Mouse (Mus musculus) kidney, postnatal 10 days (tissue): ENCODE measurements at regions not wholly inside any gene's neighbourhood (a gene's known extent, or its start where the extent isn't known, plus 50 kb on each side); places are given as distances from the start of the nearest gene placed in this dataset.
A peak's percentile ranks its signal among the peaks of the same experiment; 100 is the strongest.

Experiments
- DNase-seq: peaks from one replicate; pipeline ENCODE4 v3.0.0; 2021; ENCODE audit warnings: mixed read lengths

GRCm38 (mm10) chr11:109088488-109089252 lies 55.5 kb downstream of the E030025P04Rik start:
- no peak for DNase-seq

GRCm38 (mm10) chr11:109081957-109082356 lies 62.2 kb downstream of the E030025P04Rik start:
- no peak for DNase-seq

- no peak for DNase-seq
These were observed 62.7 kb downstream of the E030025P04Rik start for GRCm38 (mm10) chr11:109081454-109081853.

- DNase-seq: no peak
These were observed 63.2 kb downstream of the E030025P04Rik start for GRCm38 (mm10) chr11:109080847-109081415.

DNA sequence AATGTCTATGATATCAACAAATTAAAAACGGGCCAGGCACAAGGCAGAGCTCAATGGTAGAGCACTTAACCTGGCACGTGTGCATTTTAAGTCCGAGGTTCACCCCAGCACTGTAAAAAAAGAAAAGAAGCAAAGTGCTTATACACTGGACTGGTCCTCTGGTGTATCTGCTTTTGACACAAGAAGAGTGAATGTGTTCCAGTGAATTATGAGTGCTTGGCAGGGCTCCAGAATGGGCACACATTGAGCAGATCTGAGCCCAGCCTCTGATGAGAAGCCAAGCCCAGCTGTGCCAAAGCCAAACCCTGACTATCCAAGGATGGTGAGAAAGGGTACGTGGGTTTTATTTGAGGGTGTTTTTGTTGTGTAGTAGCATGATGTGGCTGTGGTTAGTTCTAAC lies 64.7 kb downstream of the E030025P04Rik start:
- no peak for DNase-seq

GRCm38 (mm10) chr11:109076587-109077417 lies 67.4 kb downstream of the E030025P04Rik start:
- DNase-seq: no peak

DNA sequence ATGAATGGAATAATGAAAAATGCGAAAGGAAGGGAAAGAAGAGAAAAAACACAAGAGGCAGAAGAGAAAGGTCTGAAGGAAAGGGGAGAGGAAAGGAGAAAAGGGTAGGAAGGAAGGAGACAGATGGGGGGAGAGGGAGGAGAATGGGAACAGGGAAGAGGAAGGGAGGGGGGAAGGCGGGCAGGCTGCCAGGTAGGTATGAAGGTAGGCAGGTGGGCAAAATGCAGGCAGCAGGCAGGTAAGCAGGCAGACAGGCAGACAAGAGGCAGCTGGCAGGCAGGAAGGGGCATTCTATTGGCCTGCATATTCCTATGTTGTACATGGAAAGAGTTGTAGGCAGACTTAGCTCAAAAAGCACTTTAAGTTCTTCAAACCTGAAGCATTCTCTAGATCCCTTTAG lies 72.8 kb downstream of the E030025P04Rik start:
- DNase-seq: no peak

GRCm38 (mm10) chr11:109070412-109070811 lies 73.8 kb downstream of the E030025P04Rik start:
- no peak for DNase-seq

GRCm38 (mm10) chr11:109069326-109069709 lies 74.9 kb downstream of the E030025P04Rik start:
- no peak for DNase-seq

GRCm38 (mm10) chr11:109068371-109069325 lies 75.5 kb downstream of the E030025P04Rik start:
- DNase-seq: peak; percentile 21

DNA sequence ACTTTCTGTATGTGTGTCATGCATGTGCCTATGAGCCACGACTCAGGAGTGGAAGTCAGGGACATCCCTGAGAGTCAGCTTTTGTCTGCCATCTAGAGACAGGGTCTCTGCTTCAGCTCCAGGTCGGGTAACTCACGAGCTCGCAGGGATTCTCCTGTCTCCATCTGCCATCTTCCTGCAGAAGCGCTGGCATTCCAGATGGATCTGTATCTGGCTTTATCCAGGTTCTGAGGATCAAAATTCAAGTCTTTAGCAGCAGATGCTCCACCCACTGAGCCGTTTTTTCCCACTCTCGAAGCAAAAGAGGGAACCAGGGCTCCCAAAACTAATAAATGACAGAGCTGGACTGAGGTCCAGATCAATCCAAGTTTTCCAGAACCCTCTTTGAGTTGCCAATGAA lies 76.4 kb downstream of the E030025P04Rik start:
- no peak for DNase-seq

GRCm38 (mm10) chr11:109061971-109062370 lies 82.2 kb downstream of the E030025P04Rik start:
- no peak for DNase-seq

DNA sequence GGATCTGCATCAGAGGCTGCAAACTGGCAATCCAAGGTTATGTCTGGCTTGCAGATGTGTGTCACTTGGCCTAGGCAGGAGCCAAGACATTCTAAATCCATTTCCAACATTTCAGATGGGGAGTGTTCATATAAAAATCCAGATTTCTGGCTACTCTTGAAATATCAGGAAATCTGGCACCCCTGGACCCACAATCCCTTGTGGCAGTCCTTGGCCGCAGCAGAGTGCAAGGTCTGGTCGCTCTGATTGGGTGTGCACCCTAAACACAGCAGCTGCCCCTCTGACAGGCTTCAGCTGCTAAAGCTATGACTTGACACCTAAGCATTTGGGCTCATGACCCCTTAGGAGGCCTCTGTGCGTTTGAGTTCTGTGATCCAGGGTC lies 83.7 kb downstream of the E030025P04Rik start:
- no peak for DNase-seq

DNA sequence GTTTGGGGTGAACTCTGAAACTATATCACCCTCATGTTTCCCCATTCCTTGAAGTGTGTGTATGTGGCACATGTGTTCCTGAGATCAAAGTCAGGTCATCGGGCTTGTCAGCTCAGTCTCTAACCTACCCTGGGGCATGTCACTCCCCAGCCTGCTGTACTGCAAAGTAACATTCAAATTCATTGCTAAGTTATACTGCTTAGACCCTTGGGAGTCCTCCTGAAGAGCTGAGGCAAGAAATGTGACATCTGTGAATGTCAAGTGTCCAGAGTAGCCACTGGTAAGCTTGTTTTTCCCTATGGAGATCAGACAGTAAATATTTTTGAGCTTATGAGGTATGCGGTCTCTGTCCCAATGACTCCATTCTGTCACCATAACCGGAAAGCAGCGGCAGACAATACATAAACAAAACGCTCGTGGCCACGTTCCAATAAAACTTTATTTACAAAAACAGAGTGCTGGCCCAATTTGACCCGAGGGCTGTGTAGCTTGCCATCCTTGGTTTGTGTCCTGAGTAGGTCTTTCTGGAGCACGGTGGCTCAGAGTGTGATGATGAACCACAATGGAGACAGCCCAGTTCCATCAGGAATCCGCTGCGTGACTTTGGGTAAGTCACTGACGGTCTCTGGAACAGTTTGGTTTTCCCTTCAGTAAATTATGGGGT lies 84.2 kb downstream of the E030025P04Rik start:
- DNase-seq: no peak

GRCm38 (mm10) chr11:109058021-109058420 lies 86.1 kb downstream of the E030025P04Rik start:
- DNase-seq: no peak

GRCm38 (mm10) chr11:109048257-109049101 lies 95.7 kb downstream of the E030025P04Rik start:
- no peak for DNase-seq

- no peak for DNase-seq
These were observed 96.6 kb downstream of the E030025P04Rik start for GRCm38 (mm10) chr11:109047483-109048110.

DNA sequence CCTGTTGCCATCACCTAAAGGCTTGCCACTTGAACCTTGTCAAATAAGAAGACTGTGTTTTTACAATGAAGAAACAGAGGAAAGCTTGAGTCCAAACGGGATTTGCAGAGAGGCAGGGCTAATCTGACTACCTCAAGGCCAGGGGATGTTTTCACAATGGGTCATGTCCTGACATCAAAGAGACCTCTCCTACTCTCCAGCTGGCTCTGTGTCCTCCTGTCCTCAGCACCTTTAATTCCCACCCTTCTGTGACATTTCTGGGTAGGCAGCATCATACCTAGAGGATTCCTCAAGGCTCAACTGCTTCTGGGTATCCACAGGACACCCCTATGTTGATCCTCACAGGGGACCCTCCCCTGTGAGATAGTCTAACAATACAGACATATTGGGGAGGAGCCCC lies 97.7 kb downstream of the E030025P04Rik start:
- DNase-seq: no peak

DNA sequence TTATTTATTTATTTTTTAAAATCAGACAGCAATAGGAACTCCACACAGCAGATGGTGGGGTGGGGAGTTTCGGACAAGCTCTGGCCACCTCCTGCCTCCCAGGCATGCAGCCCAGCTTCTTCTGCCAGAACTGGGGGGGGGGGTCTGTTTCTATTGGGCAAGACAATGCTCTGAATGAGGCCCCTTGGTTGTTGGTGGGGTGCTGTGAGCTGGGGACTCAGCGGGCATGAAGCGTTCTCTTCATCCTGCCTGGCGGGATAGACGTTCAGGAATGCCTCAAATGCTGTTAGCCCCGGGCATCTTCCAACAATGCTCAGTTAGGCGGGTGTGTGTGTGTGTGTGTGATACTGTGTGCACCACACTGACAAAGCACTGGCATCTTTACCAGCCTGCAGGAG lies 103.7 kb downstream of the E030025P04Rik start:
- DNase-seq: no peak

DNA sequence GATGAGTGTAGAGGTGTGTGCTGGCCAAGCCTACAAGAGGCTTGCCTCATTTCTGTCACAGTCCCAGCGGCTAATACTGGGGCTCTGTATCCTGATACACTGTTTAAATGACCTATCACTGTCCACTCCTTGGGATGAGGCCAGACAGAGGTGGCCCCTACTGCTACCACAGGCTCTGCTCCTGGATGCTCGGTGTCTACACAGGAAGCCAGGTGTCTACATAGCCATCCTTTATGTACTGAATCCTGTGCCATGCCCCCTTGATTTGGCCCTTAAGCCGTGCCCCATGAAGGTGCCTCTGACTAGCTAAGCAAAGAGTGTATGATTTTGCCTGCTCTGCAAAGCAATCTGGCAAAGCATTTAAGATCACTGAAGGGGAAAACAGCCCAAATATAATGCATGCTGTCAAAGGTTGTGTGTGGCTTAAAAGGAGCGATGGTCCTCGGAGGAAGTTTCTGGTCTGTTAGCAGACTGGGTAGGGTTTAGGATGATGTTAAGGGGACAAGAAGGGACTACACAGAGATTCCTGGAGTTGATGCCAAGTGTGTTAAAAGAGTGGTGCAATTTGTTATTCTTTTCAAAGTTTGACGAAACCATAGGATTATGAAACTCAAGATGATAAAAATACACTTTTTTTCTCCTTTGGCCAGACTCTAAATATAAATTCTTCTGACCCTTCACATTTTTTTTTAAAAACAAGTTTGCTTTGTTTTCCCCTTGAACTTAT lies 104.2 kb downstream of the E030025P04Rik start:
- no peak for DNase-seq
